Mouse (Mus musculus) forebrain, embryonic 15.5 days (tissue): ENCODE results near the gene Ppp1r1b. TPM values are rescaled to one million over a fixed set of nuclear protein-coding genes. Genes with fewer than 3 reads are reported as not detected.

Source experiments
- ATAC-seq: fragments of 200-750 bp; cut with Nextera tagmentation; replicated peaks from 2 replicates; pipeline ENCODE4 v1.8.0; 2017; ENCODE audit warnings: mild to moderate bottlenecking, moderate TSS enrichment, moderate library complexity
- H3K27ac ChIP-seq: fragments of 300-500 bp; sonication (generic); replicated peaks from 2 replicates; pipeline ENCODE4 v1.5.1; 2015; ENCODE audit warnings: mild to moderate bottlenecking, inconsistent platforms
- H3K27me3 ChIP-seq: fragments of 300-500 bp; sonication (generic); 2 replicates; pipeline ENCODE4 v1.6.1; 2015; ENCODE audit warnings: inconsistent platforms
- H3K36me3 ChIP-seq: fragments of 300-500 bp; sonication (generic); 2 replicates; pipeline ENCODE4 v1.6.1; 2015; ENCODE audit warnings: mild to moderate bottlenecking, inconsistent platforms
- H3K4me1 ChIP-seq: fragments of 300-500 bp; sonication (generic); 2 replicates; pipeline ENCODE4 v1.6.1; 2015; ENCODE audit warnings: inconsistent platforms
- H3K4me2 ChIP-seq: fragments of 300-500 bp; sonication (generic); replicated peaks from 2 replicates; pipeline ENCODE4 v1.6.1; 2015; ENCODE audit warnings: mild to moderate bottlenecking, inconsistent platforms
- H3K4me3 ChIP-seq: fragments of 300-500 bp; sonication (generic); 2 replicates; pipeline ENCODE4 v1.5.1; 2015; ENCODE audit warnings: mild to moderate bottlenecking, inconsistent platforms
- H3K9ac ChIP-seq: fragments of 300-500 bp; sonication (generic); replicated peaks from 2 replicates; pipeline ENCODE4 v1.6.1; 2015; ENCODE audit warnings: mild to moderate bottlenecking, inconsistent platforms
- H3K9me3 ChIP-seq: fragments of 300-500 bp; sonication (generic); 2 replicates; pipeline ENCODE4 v1.6.1; 2016; ENCODE audit warnings: inconsistent platforms
- WGBS: fragments of 180-500 bp; shearing (Covaris S2); methylation state at CpG from one replicate; pipeline ENCODE4 v1.1.7; 2015; ENCODE audit warnings: mixed read lengths; 5-methylcytosine and 5-hydroxymethylcytosine counted together
- polyA plus RNA-seq: library from polyadenylated mRNA; unstranded; fragments of >200 nt; fragmentation: Nextera tagmentation; extraction: Ambion mirVana; gene quantifications from 2 replicates; pipeline ENCODE4 v1.2.1, GENCODE M21; 2015

The Ppp1r1b gene
- polyA plus RNA-seq, 1 experiment from 2014 or later: 60.4 TPM

- Histone ChIP-seq H3K27me3 (peaks cover 27% of the 10 kb centered on the region), H3K36me3 (no peaks in the 10 kb centered on the region), H3K27ac (no peak overlapping the region), H3K9ac (no peak overlapping the region), H3K4me3 (no peak overlapping the region), H3K4me1 (peaks cover 14% of the 10 kb centered on the region), H3K4me2 (no peak overlapping the region), H3K9me3 (no peaks in the 10 kb centered on the region)
- ATAC-seq: no peak
- WGBS: 64% methylated on average over 14 of the region's 14 CpGs
These were observed 6.2 kb downstream of the Ppp1r1b start for GRCm38 (mm10) chr11:98354445-98354844.

- Histone ChIP-seq H3K4me1 (peaks cover 28% of the 10 kb centered on the region), H3K9ac (no peak overlapping the region), H3K27ac (no peak overlapping the region), H3K4me2 (no peak overlapping the region), H3K9me3 (no peaks in the 10 kb centered on the region), H3K4me3 (no peak overlapping the region), H3K36me3 (no peaks in the 10 kb centered on the region), H3K27me3 (peaks cover 13% of the 10 kb centered on the region)
- no peak for ATAC-seq
- 8% methylated on average over 6 of the region's 6 CpGs for WGBS
These were observed 7.6 kb downstream of the Ppp1r1b start for GRCm38 (mm10) chr11:98355732-98356299.

- H3K9ac ChIP-seq: no peak overlapping the region
- H3K4me2 ChIP-seq: no peak overlapping the region
- no peak overlapping the region for H3K4me3 ChIP-seq
These were observed 8.6 kb downstream of the Ppp1r1b start for GRCm38 (mm10) chr11:98356625-98357394.

GRCm38 (mm10) chr11:98357396-98358160 is 9.4 kb downstream of the Ppp1r1b start:
- 12% methylated on average over 13 of the region's 13 CpGs for WGBS
- H3K4me1 ChIP-seq: peaks cover 31% of the 10 kb centered on the region
- peak overlapping the region; percentile 89 for H3K27ac ChIP-seq
- H3K9ac ChIP-seq: peak overlapping the region; percentile 47
- H3K36me3 ChIP-seq: no peaks in the 10 kb centered on the region
- peaks cover 3% of the 10 kb centered on the region; the same call in 1 of the 2 replicates for H3K27me3 ChIP-seq
- no peaks in the 10 kb centered on the region for H3K9me3 ChIP-seq
- H3K4me2 ChIP-seq: peak overlapping the region; percentile 68
- peak; percentile 7 for ATAC-seq
- peak overlapping the region; percentile 78 for H3K4me3 ChIP-seq

More at GRCm38 (mm10) chr11:98356625-98357394, 8.6 kb downstream of the Ppp1r1b start:
- 80% methylated on average over 7 of the region's 7 CpGs for WGBS
- Histone ChIP-seq H3K27me3 (peaks cover 6% of the 10 kb centered on the region; the same call in 1 of the 2 replicates), H3K36me3 (no peaks in the 10 kb centered on the region), H3K9me3 (no peaks in the 10 kb centered on the region), H3K27ac (0 out of 2 replicates have a peak overlapping the region, but pooled peaks have one; percentile 89), H3K4me1 (peaks cover 31% of the 10 kb centered on the region)
- ATAC-seq: no peak

- under 1% methylated on average over 60 of the region's 60 CpGs for WGBS
- Histone ChIP-seq H3K27ac (peak within 1 kb of the TSS; percentile 89), H3K4me1 (peaks cover 31% of the 10 kb centered on the region), H3K36me3 (no peaks in the 10 kb centered on the region), H3K9ac (peak within 1 kb of the TSS; percentile 70), H3K4me3 (peak within 1 kb of the TSS; percentile 78), H3K4me2 (peak within 1 kb of the TSS; percentile 68), H3K9me3 (no peaks in the 10 kb centered on the region), H3K27me3 (no peaks in the 10 kb centered on the region)
- ATAC-seq: peak; percentile 90
These were observed 10.2 kb downstream of the Ppp1r1b start, which contains the start of gene Stard3 for GRCm38 (mm10) chr11:98358161-98359083. Stard3 (plus strand) TSS chr11:98358368.

GRCm38 (mm10) chr11:98360866-98361521 is 12.8 kb downstream of the Ppp1r1b start:
- no peaks in the 10 kb centered on the region for H3K27me3 ChIP-seq
- H3K27ac ChIP-seq: peak overlapping the region; percentile 14
- whole genome bisulfite sequencing: 46% methylated on average over 9 of the region's 9 CpGs
- no peak overlapping the region for H3K4me2 ChIP-seq
- H3K4me3 ChIP-seq: no peak overlapping the region
- no peaks in the 10 kb centered on the region for H3K9me3 ChIP-seq
- no peaks in the 10 kb centered on the region for H3K36me3 ChIP-seq
- peaks cover 31% of the 10 kb centered on the region for H3K4me1 ChIP-seq
- 0 out of 2 replicates have a peak overlapping the region, but pooled peaks have one; percentile 22 for H3K9ac ChIP-seq
- no peak for ATAC-seq

- H3K27ac ChIP-seq: no peak overlapping the region
- H3K9me3 ChIP-seq: no peaks in the 10 kb centered on the region
- no peak for ATAC-seq
- H3K36me3 ChIP-seq: no peaks in the 10 kb centered on the region
- H3K4me2 ChIP-seq: no peak overlapping the region
- H3K9ac ChIP-seq: no peak overlapping the region
- 87% methylated on average over 5 of the region's 5 CpGs for WGBS
- no peaks in the 10 kb centered on the region for H3K27me3 ChIP-seq
- H3K4me1 ChIP-seq: peaks cover 27% of the 10 kb centered on the region
- H3K4me3 ChIP-seq: no peak overlapping the region
These were observed 15.6 kb downstream of the Ppp1r1b start for GRCm38 (mm10) chr11:98363817-98364216.

- H3K9ac ChIP-seq: no peak overlapping the region
- H3K27me3 ChIP-seq: no peaks in the 10 kb centered on the region
These were observed 16.2 kb downstream of the Ppp1r1b start for GRCm38 (mm10) chr11:98364410-98364809.

GRCm38 (mm10) chr11:98366290-98366689 is 18.1 kb downstream of the Ppp1r1b start:
- H3K4me2 ChIP-seq: no peak overlapping the region
- H3K9me3 ChIP-seq: no peaks in the 10 kb centered on the region
- no peak overlapping the region for H3K4me3 ChIP-seq
- H3K4me1 ChIP-seq: peaks cover 22% of the 10 kb centered on the region
- H3K36me3 ChIP-seq: no peaks in the 10 kb centered on the region
- no peak for ATAC-seq
- no peak overlapping the region for H3K27ac ChIP-seq
- no peaks in the 10 kb centered on the region for H3K27me3 ChIP-seq
- 81% methylated on average over 10 of the region's 10 CpGs for WGBS
- no peak overlapping the region for H3K9ac ChIP-seq

More at GRCm38 (mm10) chr11:98364410-98364809, 16.2 kb downstream of the Ppp1r1b start:
- Histone ChIP-seq H3K9me3 (no peaks in the 10 kb centered on the region), H3K27ac (no peak overlapping the region), H3K4me2 (no peak overlapping the region), H3K4me3 (no peak overlapping the region), H3K36me3 (no peaks in the 10 kb centered on the region), H3K4me1 (peaks cover 21% of the 10 kb centered on the region)
- 88% methylated on average over 5 of the region's 5 CpGs for WGBS
- no peak for ATAC-seq

GRCm38 (mm10) chr11:98367171-98367862 is 19.1 kb downstream of the Ppp1r1b start:
- ATAC-seq: no peak
- Histone ChIP-seq H3K36me3 (no peaks in the 10 kb centered on the region), H3K4me2 (no peak overlapping the region), H3K4me1 (peaks cover 32% of the 10 kb centered on the region), H3K9ac (no peak overlapping the region), H3K9me3 (no peaks in the 10 kb centered on the region), H3K4me3 (no peak overlapping the region), H3K27ac (0 out of 2 replicates have a peak overlapping the region, but pooled peaks have one; percentile 58), H3K27me3 (no peaks in the 10 kb centered on the region)
- WGBS: 72% methylated on average over 10 of the region's 10 CpGs
